Mouse (Mus musculus) hindbrain, embryonic 13.5 days (tissue): ENCODE measurements around the gene Hcn2. TPM values are rescaled to one million over a fixed set of nuclear protein-coding genes. Genes with fewer than 3 reads are reported as not detected.

ENCODE experiments used
- ATAC-seq: fragments of 200-750 bp; cut with Nextera tagmentation; 2 replicates; pipeline ENCODE4 v1.8.0; 2017; ENCODE audit warnings: moderate TSS enrichment; ENCODE audit not compliant: low FRiP score
- H3K27ac ChIP-seq: fragments of 300-500 bp; sonication (generic); 2 replicates; pipeline ENCODE4 v1.5.1; 2015; ENCODE audit warnings: inconsistent platforms, mild to moderate bottlenecking, moderate library complexity
- H3K27me3 ChIP-seq: fragments of 300-500 bp; sonication (generic); 2 replicates; pipeline ENCODE4 v1.6.1; 2015; ENCODE audit warnings: mild to moderate bottlenecking, inconsistent platforms
- H3K36me3 ChIP-seq: fragments of 300-500 bp; sonication (generic); 2 replicates; pipeline ENCODE4 v1.6.1; 2015; ENCODE audit warnings: mild to moderate bottlenecking, inconsistent platforms
- H3K4me1 ChIP-seq: fragments of 300-500 bp; sonication (generic); replicated peaks from 2 replicates; pipeline ENCODE4 v1.6.1; 2015; ENCODE audit warnings: inconsistent platforms
- H3K4me2 ChIP-seq: fragments of 300-500 bp; sonication (generic); 2 replicates; pipeline ENCODE4 v1.6.1; 2015; ENCODE audit warnings: inconsistent platforms, mild to moderate bottlenecking, moderate library complexity
- H3K4me3 ChIP-seq: fragments of 300-500 bp; sonication (generic); 2 replicates; pipeline ENCODE4 v1.5.1; 2015; ENCODE audit warnings: mild to moderate bottlenecking, inconsistent platforms
- H3K9ac ChIP-seq: fragments of 300-500 bp; sonication (generic); 2 replicates; pipeline ENCODE4 v1.6.1; 2015; ENCODE audit warnings: mild to moderate bottlenecking, inconsistent platforms
- H3K9me3 ChIP-seq: fragments of 300-500 bp; sonication (generic); 2 replicates; pipeline ENCODE4 v1.6.1; 2016; ENCODE audit warnings: inconsistent platforms
- WGBS: fragments of 180-500 bp; shearing (Covaris S2); methylation state at CpG from one replicate; pipeline ENCODE4 v1.1.7; 2015; 5-methylcytosine and 5-hydroxymethylcytosine counted together
- polyA plus RNA-seq: library from polyadenylated mRNA; unstranded; fragments of >200 nt; fragmentation: Nextera tagmentation; extraction: Ambion mirVana; gene quantifications from 2 replicates; pipeline ENCODE4 v1.2.1, GENCODE M21; 2015

The Hcn2 gene
- polyA plus RNA-seq, 1 experiment from 2014 or later, result 0.64 TPM

- Histone ChIP-seq H3K27ac (peak within 1 kb of the TSS; percentile 92), H3K9ac (peak within 1 kb of the TSS; percentile 90), H3K9me3 (no peaks in the 10 kb centered on the region), H3K4me1 (peaks cover 26% of the 10 kb centered on the region), H3K27me3 (no peaks in the 10 kb centered on the region), H3K4me2 (peak within 1 kb of the TSS; percentile 97), H3K4me3 (peak within 1 kb of the TSS; percentile 88), H3K36me3 (peaks cover 27% of the 10 kb centered on the region)
- peak; percentile 93 for ATAC-seq
- under 1% methylated on average over 74 of the region's 84 CpGs for WGBS
Measured at GRCm38 (mm10) chr10:79681591-79682245, 34.7 kb upstream of the Hcn2 start, which contains the start of gene Cdc34. Cdc34 (plus strand) TSS chr10:79682195.

GRCm38 (mm10) chr10:79682551-79682915 lies 33.9 kb upstream of the Hcn2 start:
- H3K9me3 ChIP-seq, result no peaks in the 10 kb centered on the region
- no peaks in the 10 kb centered on the region for H3K27me3 ChIP-seq
- peak overlapping the region; percentile 97 for H3K4me2 ChIP-seq
- peaks cover 35% of the 10 kb centered on the region for H3K36me3 ChIP-seq
- ATAC-seq, result peak; percentile 5
- H3K9ac ChIP-seq, result peak overlapping the region; percentile 90
- peak overlapping the region; percentile 73 for H3K27ac ChIP-seq
- 0% methylated on average over 10 of the region's 10 CpGs for WGBS
- H3K4me3 ChIP-seq, result peak overlapping the region; percentile 88
- peaks cover 26% of the 10 kb centered on the region for H3K4me1 ChIP-seq

- no peak for ATAC-seq
- peaks cover 26% of the 10 kb centered on the region for H3K4me1 ChIP-seq
- peak overlapping the region; percentile 73; the same call in 1 of the 2 replicates for H3K27ac ChIP-seq
- no peaks in the 10 kb centered on the region for H3K27me3 ChIP-seq
- peak overlapping the region; percentile 88 for H3K4me3 ChIP-seq
- no peaks in the 10 kb centered on the region for H3K9me3 ChIP-seq
- peak overlapping the region; percentile 90 for H3K9ac ChIP-seq
- WGBS, result 7% methylated on average over 10 of the region's 10 CpGs
- H3K4me2 ChIP-seq, result peak overlapping the region; percentile 97
- H3K36me3 ChIP-seq, result peaks cover 40% of the 10 kb centered on the region
Measured at GRCm38 (mm10) chr10:79682916-79683582, 33.4 kb upstream of the Hcn2 start.

- no peaks in the 10 kb centered on the region for H3K9me3 ChIP-seq
- ATAC-seq, result no peak
- peak overlapping the region; percentile 97 for H3K4me2 ChIP-seq
- H3K4me1 ChIP-seq, result peaks cover 26% of the 10 kb centered on the region
- H3K36me3 ChIP-seq, result peaks cover 50% of the 10 kb centered on the region
- 89% methylated on average over 6 of the region's 6 CpGs for WGBS
- H3K27me3 ChIP-seq, result no peaks in the 10 kb centered on the region
- H3K9ac ChIP-seq, result peak overlapping the region; percentile 90
- no peak overlapping the region for H3K27ac ChIP-seq
- H3K4me3 ChIP-seq, result peak overlapping the region; percentile 88
Measured at GRCm38 (mm10) chr10:79683726-79684640, 32.5 kb upstream of the Hcn2 start.

- Histone ChIP-seq H3K27me3 (no peaks in the 10 kb centered on the region), H3K4me3 (no peak overlapping the region), H3K4me2 (no peak overlapping the region), H3K4me1 (peaks cover 26% of the 10 kb centered on the region), H3K27ac (no peak overlapping the region), H3K36me3 (peaks cover 59% of the 10 kb centered on the region), H3K9me3 (no peaks in the 10 kb centered on the region), H3K9ac (no peak overlapping the region)
- 94% methylated on average over 25 of the region's 25 CpGs for WGBS
- ATAC-seq, result no peak
Measured at GRCm38 (mm10) chr10:79684770-79685600, 31.4 kb upstream of the Hcn2 start.

- H3K36me3 ChIP-seq, result peaks cover 59% of the 10 kb centered on the region
- H3K4me2 ChIP-seq, result no peak overlapping the region
- WGBS, result 91% methylated on average over 2 of the region's 2 CpGs
- no peaks in the 10 kb centered on the region for H3K9me3 ChIP-seq
- H3K4me3 ChIP-seq, result no peak overlapping the region
- ATAC-seq, result no peak
- H3K4me1 ChIP-seq, result peaks cover 19% of the 10 kb centered on the region
- no peak overlapping the region for H3K9ac ChIP-seq
- no peaks in the 10 kb centered on the region for H3K27me3 ChIP-seq
- H3K27ac ChIP-seq, result no peak overlapping the region
Measured at GRCm38 (mm10) chr10:79686219-79686618, 30.2 kb upstream of the Hcn2 start.

- WGBS, result 100% methylated on average over 1 of the region's 1 CpGs
- Histone ChIP-seq H3K9me3 (no peaks in the 10 kb centered on the region), H3K36me3 (peaks cover 59% of the 10 kb centered on the region)
Measured at GRCm38 (mm10) chr10:79686691-79687090, 29.7 kb upstream of the Hcn2 start.

GRCm38 (mm10) chr10:79687513-79687912 lies 28.9 kb upstream of the Hcn2 start:
- H3K9ac ChIP-seq, result no peak overlapping the region
- 97% methylated on average over 6 of the region's 6 CpGs for WGBS
- no peak overlapping the region for H3K4me2 ChIP-seq
- peaks cover 59% of the 10 kb centered on the region for H3K36me3 ChIP-seq
- no peak for ATAC-seq
- H3K4me3 ChIP-seq, result no peak overlapping the region
- no peaks in the 10 kb centered on the region for H3K9me3 ChIP-seq
- no peak overlapping the region for H3K27ac ChIP-seq
- no peaks in the 10 kb centered on the region for H3K27me3 ChIP-seq
- peaks cover 18% of the 10 kb centered on the region for H3K4me1 ChIP-seq

More at GRCm38 (mm10) chr10:79686691-79687090, 29.7 kb upstream of the Hcn2 start:
- ATAC-seq, result no peak
- no peaks in the 10 kb centered on the region for H3K27me3 ChIP-seq
- no peak overlapping the region for H3K4me3 ChIP-seq
- H3K4me2 ChIP-seq, result no peak overlapping the region
- H3K27ac ChIP-seq, result no peak overlapping the region
- no peak overlapping the region for H3K9ac ChIP-seq
- H3K4me1 ChIP-seq, result peaks cover 18% of the 10 kb centered on the region

- no peak within 1 kb of the TSS for H3K4me2 ChIP-seq
- H3K36me3 ChIP-seq, result peaks cover 59% of the 10 kb centered on the region
- 83% methylated on average over 4 of the region's 4 CpGs for WGBS
- H3K4me3 ChIP-seq, result no peak within 1 kb of the TSS
- H3K9me3 ChIP-seq, result no peaks in the 10 kb centered on the region
- H3K27me3 ChIP-seq, result no peaks in the 10 kb centered on the region
- H3K4me1 ChIP-seq, result peaks cover 7% of the 10 kb centered on the region
- no peak within 1 kb of the TSS for H3K27ac ChIP-seq
- H3K9ac ChIP-seq, result no peak within 1 kb of the TSS
- ATAC-seq, result no peak
Measured at GRCm38 (mm10) chr10:79688720-79689119, 27.7 kb upstream of the Hcn2 start, which contains the start of gene Gzmm. Gzmm (plus strand) TSS chr10:79689020.

GRCm38 (mm10) chr10:79689178-79689577 lies 27.3 kb upstream of the Hcn2 start:
- peaks cover 3% of the 10 kb centered on the region for H3K4me1 ChIP-seq
- H3K9ac ChIP-seq, result no peak overlapping the region
- H3K4me2 ChIP-seq, result no peak overlapping the region
- 98% methylated on average over 3 of the region's 3 CpGs for WGBS
- H3K27me3 ChIP-seq, result no peaks in the 10 kb centered on the region
- no peaks in the 10 kb centered on the region for H3K9me3 ChIP-seq
- no peak overlapping the region for H3K27ac ChIP-seq
- peaks cover 56% of the 10 kb centered on the region for H3K36me3 ChIP-seq
- no peak overlapping the region for H3K4me3 ChIP-seq
- ATAC-seq, result no peak

GRCm38 (mm10) chr10:79691986-79692548 lies 24.4 kb upstream of the Hcn2 start:
- WGBS, result 94% methylated on average over 2 of the region's 2 CpGs

More at GRCm38 (mm10) chr10:79691986-79692548, 24.4 kb upstream of the Hcn2 start:
- Histone ChIP-seq H3K27ac (no peak overlapping the region), H3K4me1 (no peaks in the 10 kb centered on the region), H3K9ac (no peak overlapping the region), H3K4me2 (no peak overlapping the region), H3K4me3 (no peak overlapping the region), H3K27me3 (no peaks in the 10 kb centered on the region), H3K36me3 (peaks cover 29% of the 10 kb centered on the region), H3K9me3 (no peaks in the 10 kb centered on the region)
- no peak for ATAC-seq
